Mouse (Mus musculus) midbrain, embryonic 15.5 days (tissue): ENCODE measurements around the gene Scyl2. TPM values are rescaled to one million over a fixed set of nuclear protein-coding genes. Genes with fewer than 3 reads are reported as not detected.

Source experiments
- polyA plus RNA-seq: library from polyadenylated mRNA; unstranded; fragments of >200 nt; fragmentation: Nextera tagmentation; extraction: Ambion mirVana; gene quantifications from 2 replicates; pipeline ENCODE4 v1.2.1, GENCODE M21; 2015

The Scyl2 gene
- polyA plus RNA-seq, 1 experiment from 2014 or later = 10.1 TPM

Other genes with a start within 250 kb of the Scyl2 start
- gene Gas2l3, start 242.3 kb downstream of the Scyl2 start, polyA plus RNA-seq = 3.9 and 4.5 TPM in 2 replicates
- 0.08 TPM in 1 of 2 replicates, not detected in the other for gene Nr1h4, start 152.7 kb downstream of the Scyl2 start, polyA plus RNA-seq
- 1.3 and 1.5 TPM in 2 replicates for gene Slc17a8, start 65.0 kb downstream of the Scyl2 start, polyA plus RNA-seq
- 47.7 and 55.6 TPM in 2 replicates for gene Actr6, start 46.0 kb upstream of the Scyl2 start, polyA plus RNA-seq
- gene Uhrf1bp1l, start 58.7 kb upstream of the Scyl2 start, polyA plus RNA-seq = 30.0 TPM in 2 replicates
- gene Anks1b, start 187.2 kb upstream of the Scyl2 start, polyA plus RNA-seq = 89.6 and 96.8 TPM in 2 replicates